Mouse (Mus musculus) kidney, adult 18-20 months (tissue): ENCODE data around the gene Wnt10a.
A peak's percentile ranks its signal among the peaks of the same experiment; 100 is the strongest.
"Not testable (repeated sequence)": the region's sequence is repeated elsewhere in the genome, so short reads cannot be mapped to it uniquely, and the experiment has no call there.

Experiments used
- DNase-seq: peaks from one replicate; pipeline ENCODE4 v3.0.0; 2021

The Wnt10a gene

DNA sequence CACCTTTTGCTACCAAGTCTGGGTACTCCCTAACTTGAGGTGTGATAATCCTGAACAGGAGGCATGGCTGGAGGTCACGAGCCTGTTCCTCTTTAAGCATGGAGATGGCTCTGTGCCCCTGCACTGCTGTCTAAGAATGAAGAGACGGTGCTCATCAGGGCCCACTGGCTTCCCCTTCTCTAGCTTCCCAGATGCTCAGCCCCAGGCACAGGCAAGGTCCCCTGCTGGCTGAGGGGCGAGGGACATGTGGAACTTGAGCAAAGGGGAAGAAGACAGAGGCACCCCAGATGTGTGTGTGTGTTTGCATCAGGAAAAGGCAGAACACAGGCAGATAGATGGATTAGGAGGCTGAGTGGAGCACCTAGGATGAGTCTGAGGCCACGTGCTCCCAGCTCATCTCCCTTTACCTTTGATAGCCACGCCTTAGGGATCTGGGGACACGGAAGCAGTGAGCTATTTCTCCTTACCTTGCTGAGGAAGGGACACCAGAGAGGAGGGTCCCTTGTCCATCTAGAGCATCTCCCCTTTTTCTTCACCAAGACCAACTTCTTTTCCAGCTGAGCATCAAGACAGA, 2.6 kb upstream of the Wnt10a start:
- no peak for DNase-seq

DNA sequence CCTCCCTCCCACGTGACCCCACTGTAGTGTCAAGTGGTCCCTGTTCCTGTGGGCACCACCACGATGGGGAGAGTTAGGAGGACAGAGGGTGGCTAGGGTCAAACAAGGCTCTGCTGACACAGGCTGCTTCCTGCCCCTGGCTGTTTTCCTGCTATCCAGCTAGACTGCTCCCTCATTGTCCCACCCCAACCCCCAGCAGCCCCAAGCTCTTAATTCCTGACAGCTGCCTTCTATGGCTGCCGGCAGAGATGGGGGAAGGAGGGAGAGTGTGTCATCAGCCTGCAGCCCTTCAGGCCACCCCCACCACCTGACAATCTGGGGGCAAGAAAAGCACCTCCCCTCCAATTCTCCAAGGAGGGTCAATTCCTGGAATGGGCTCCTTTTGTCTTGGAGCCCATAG, 1.2 kb upstream of the Wnt10a start:
- no peak for DNase-seq

DNA sequence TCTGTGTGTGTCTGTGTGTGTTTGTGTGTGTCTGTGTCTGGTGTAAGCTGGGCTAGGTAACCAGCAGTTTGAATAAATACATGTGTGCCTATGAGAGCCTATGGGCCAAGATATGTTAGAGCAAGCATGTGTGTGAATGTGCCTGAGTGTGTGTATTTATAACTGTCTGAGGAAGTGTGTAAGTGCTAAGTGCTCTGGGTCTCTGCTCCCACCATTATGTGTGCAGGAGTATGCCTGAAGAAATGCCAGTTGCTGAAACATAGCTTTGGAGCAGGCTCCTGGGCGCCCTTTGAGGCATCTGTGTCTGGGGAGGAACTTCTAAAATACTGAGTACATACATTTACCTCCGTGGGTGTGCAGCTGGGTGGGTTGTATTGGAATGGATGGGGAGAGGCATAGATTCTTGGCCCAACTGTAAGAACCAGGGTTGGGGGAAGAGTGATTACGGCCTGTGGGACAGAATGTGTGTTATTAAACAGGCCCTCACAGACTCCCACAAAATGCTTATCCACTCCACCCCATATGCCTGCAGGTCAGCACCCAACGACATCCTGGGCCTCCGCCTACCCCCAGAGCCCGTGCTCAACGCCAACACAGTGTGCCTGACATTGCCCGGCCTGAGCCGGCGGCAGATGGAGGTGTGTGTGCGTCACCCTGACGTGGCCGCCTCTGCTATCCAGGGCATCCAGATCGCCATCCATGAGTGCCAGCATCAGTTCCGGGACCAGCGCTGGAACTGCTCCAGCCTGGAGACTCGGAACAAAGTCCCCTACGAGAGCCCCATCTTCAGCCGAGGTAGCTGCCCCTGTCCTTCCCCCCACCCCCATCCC, 1.7 kb downstream of the Wnt10a start:
- DNase-seq, result no peak

DNA sequence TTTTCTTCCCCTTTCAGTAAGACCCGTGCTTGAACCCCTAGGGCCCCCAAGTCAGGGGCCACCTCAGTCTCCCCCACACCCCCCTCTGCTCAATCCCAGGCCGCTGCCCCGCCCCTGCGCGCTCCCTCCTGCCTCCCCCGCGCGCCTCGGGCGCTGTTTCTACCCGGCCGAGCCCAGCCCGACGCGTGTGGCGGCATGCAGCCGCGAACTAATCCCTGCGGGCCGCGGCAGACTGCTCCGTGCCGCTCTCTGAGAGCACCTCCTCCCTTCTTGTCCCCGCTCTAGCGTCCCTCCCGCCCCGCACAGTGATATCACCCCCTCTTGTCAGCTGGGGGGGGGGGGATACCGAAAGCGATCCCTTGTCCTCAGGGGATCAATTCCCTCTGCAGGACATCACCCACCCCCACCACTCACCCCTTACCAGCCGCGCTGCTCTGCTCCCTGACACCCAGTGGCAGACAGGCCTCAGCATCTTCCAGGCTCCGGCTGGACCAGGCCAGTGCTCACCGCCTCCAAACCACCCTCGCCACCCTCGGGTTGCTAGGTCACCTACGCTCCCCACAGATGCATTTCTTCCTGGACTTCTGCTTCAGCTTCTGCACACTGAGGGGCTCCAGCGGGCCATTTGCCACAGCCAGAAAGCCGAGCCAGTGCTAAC, 3.3 kb downstream of the Wnt10a start:
- no peak for DNase-seq

DNA sequence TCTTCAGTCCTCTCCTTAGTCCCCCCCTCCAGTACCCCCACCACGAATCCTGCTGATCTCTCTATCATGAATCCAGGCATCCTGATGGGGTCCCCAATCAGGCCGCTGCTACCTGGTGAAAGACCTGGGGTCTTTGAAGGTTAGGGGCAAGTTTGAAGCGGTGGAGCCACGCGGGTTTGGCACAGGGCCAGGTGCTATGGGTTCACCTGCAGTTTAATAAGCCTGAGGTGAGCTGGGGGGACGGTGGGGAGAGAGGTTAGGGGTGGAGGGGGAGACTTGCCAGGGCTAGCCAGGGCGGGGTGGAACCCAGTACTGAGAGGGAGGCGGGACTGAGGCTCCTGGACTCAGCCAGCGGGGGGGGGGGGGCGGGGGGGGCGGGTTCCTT, 3.8 kb downstream of the Wnt10a start:
- no peak for DNase-seq

DNA sequence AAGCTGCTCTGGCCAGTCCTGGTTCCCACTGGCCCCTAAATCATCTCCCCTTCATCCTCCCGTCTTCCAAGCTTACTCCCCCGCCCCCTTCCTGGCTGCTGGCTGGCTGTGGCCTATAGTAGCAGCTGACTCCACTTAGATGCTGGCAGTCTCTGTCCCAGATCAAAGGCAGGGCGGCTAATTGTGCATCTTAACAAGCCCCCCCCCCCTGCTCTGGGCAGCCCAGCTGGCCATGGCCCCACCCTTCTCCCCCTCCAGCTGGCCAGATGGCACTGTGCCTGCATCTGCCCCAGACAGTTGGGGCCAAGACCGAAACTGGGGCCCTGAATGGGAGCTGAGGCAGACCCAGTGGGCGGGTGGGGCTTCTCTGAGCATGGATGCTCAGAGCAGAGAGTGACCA, 6.1 kb downstream of the Wnt10a start:
- DNase-seq, result no peak

DNA sequence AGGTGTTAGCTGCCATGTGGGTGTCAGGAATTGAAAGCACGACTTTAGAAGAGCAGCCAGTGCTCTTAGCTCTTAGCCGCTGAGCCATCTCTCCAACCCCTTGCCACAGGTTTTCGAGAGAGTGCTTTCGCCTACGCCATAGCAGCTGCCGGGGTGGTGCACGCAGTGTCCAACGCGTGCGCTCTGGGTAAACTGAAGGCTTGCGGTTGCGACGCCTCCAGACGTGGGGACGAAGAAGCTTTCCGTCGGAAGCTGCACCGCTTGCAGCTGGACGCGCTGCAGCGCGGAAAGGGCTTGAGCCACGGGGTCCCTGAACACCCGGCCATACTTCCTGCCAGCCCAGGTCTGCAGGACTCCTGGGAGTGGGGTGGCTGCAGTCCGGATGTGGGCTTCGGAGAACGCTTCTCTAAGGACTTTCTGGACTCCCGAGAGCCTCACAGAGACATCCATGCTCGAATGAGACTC, 9.1 kb downstream of the Wnt10a start:
- no peak for DNase-seq

DNA sequence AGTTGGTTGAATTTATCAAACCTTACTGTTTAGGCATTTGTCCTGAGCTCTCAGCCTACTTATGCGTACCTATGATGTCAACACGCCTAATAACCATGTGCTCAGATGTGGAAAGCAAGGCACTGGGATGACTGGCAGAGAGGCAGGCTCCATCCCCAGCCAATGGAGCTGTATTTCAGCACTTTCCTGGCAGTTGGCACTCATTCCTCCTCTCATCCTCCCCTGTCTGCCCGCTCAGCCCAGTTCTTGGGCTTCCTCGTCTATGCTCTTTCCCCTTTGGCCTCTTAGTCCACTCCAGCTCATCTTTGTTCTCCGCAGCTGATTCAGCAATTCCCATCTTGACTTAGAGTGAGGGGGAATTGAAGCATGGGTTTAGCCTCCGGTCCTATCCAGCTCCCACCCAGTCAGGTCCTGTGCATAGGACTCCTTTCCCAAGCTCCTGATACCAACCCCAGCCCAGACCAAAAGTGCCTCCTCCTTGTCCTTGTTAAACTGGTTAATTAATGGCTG, 10.4 kb downstream of the Wnt10a start:
- no peak for DNase-seq

DNA sequence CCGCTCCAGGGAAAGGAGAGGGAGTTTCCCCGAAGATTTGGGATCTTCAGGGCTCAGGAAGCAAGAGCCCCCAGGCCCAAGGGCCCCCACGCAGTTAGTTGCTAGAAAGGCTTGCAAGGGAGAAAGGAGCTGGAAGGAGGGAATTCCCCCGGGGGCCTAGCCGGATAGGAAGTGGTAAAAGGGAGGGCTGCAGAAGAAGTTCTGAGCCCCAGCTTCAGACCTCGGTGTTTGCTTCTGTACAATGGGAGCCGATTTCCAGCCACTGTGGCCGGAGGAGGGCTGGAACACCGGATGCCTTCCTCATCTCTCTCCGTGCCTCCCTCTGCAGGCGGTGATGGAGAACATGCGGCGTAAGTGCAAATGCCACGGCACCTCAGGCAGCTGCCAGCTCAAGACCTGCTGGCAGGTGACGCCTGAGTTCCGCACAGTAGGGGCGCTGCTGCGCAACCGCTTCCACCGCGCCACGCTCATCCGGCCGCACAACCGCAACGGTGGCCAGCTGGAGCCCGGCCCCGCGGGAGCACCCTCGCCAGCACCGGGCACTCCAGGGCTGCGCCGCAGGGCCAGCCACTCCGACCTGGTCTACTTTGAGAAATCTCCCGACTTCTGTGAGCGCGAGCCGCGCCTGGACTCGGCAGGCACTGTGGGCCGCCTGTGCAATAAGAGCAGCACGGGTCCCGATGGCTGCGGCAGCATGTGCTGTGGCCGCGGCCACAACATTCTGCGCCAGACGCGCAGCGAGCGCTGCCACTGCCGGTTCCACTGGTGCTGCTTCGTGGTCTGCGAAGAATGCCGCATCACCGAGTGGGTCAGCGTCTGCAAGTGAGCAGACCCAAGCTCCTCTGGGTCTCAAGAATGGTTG, 11.7 kb downstream of the Wnt10a start:
- peak; percentile 87 for DNase-seq

DNA sequence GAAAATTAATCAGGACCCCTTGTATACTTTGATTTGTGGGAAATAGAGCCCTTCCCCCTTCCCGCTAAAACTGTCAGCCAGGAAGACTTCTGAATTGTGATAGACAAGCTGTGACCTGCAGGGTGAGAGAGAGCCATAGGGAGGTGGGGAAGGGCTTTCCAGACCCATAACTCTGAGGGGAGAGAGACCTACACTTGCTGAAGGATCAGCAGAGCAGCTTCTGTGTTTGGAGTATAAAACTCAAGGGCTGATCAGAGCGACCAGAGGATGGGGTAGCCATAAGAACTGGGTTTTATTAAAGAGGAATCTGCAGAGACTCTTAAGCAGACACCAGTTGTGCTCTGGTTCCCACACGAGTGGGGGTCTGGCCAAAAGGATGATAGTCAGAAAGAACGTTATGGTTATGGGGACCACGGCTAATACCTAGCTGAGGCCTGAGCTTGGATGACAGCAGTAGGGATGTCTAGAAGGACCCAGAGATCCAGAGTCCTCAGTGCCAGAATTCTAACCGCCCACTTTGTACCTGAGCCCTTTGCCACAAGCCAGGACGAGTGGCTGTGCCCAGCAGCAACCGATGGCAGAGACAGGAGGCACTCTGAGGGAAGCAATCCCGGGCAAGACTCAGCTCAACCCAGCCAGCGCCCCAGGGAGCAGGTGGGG, 13.0 kb downstream of the Wnt10a start:
- no peak for DNase-seq

DNA sequence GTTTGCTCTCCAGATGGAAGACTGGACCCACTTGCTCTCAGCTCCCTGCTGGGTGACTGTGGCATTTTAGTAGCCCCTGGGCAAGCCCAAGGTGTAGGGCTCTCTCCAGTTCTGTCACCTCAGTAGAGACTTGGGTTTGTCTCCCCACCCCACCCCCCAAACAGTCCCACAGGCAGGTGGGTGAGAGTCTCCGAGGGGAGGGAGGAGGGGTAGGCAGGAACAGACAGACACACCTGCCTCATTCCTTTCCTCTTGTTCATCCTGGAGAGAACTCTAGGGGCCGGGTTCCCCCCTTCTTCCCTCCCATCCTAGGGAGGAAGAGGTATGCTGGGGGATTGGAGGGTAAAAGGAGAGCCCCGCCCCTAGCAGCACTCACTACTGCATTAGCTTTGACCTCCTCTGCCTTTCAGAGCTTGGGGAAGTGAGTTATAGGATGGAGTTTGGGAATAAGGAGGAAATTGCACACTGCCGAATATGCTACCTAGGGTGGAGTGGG, 14.1 kb downstream of the Wnt10a start:
- no peak for DNase-seq

DNA sequence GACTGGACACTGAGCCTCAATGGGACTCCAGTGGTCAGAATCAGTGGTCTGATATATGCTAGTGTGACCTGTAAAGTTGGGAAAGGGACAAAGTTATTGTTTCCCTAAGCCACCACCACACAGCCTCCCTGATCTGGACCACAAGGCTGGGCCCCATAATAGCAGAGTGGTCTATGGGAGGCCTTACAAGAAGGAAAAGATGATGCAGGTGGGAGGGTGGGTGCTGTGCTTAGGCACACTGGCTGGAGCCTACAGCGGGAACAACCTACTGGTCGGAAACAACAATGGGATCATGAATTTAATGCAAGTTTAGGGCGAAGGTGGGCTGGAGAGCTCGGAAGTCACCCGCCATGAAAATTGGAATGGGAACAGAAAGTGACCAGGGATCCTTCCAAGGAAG, 14.5 kb downstream of the Wnt10a start:
- DNase-seq, result no peak

DNA sequence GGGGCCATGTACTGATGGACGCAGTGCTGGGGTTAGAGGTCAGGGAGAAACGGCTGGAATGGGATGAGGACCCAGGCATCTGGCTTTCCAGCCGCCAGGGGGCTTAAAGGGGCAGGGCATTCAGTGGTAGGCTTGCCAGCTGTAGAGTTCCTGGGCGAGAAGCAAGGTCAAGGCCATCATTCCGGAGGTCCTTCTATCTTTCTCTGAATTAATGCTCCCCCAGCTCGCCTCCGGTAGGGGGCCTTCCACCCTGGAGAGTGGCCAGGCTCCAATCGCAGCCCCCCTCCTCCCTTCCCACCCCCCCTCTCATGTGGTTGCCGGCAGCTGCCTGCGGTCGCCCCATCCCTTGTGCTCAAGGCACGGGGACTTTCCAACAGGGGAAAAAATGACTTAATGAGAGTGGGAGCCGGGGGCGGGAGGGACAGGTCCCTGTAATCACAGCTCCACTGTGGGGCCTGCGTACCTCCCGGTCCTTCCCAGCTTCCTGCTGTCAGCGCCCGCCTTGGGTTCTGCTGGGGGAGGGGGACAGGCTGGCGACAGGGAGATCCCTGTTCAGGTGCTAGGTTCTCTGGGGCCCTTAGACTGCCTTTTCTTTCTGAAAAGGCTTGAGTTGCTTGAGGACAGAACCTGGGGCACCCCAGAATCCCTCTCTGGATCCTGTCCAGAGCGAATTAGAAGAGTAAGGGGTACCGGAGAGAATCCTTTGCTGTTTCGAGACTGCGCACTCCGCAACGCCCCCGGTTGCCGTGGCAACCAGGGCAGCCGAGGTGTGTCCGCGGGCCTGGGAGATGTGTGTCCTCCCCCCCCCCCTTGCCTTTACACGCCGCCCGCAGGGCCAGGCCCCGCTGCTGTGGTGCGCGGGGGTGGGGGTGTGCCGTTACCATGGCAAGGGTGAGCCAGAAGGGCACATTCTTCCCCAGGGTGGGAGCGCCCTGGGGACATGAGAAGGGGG, 15.3 kb downstream of the Wnt10a start:
- no peak for DNase-seq

DNA sequence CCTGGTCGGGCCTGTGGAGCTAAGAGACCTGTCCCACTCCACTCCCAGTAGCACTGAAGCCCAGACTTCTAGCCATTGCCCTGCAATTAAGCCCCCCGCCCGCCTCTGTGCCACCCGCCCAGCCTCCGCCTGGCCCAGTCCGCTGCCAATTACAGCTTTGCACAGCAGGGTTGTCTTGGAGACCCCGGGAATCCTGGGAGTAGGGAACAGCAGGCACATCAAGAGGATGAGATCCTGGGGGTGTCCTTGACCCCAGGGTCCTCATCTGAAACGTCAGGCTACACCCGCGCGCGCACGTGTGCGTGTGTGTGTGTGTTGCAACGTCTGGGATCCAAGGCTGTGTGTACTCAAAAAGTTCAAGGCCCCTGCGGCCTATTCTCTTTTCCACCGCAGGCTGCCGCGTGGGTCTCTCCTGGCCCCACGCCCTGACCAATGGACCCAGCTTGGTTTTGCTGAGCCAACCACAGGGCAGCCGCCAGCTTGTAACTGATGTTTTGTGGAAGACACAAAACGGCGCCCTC, 16.3 kb downstream of the Wnt10a start:
- no peak for DNase-seq

DNA sequence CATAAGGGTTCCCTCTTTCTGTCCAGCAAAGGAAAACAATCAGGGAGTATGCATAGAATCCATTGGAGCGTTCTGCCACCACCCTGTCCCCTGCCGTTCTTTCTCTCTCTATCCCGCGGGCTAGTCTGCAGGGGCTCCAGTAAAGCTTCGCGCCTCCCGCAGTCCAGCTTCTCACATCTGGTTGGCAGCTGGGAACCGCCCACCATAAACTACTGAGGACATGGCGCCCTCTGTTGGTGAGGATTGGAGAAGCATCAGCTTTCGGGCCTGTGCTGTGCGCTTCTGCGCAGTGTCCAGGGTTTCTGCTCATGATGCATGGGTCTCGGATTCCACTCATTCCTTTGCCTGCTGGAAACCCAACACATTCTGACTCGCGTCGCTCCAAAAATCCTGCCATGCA, 16.8 kb downstream of the Wnt10a start:
- DNase-seq, result peak; percentile 94

DNA sequence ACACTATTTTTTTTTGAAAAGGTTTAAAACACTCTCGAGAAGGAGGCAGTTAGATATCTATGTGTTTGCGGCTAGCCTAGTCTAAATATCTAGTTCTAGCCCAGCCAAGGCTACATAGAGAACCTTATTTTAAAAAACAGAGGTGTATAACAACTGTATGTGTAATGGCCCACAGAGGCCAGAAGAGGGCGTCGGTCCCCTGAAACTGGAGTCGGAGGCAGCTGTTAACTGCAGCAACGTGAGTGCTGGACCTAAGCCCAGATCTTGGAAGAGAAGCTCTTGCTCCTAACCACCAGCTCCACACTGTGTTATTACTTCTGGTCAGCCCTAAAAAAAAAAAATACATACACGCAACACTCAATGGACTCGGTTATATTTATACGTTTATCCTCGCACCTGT, 17.7 kb downstream of the Wnt10a start:
- DNase-seq, result no peak

DNA sequence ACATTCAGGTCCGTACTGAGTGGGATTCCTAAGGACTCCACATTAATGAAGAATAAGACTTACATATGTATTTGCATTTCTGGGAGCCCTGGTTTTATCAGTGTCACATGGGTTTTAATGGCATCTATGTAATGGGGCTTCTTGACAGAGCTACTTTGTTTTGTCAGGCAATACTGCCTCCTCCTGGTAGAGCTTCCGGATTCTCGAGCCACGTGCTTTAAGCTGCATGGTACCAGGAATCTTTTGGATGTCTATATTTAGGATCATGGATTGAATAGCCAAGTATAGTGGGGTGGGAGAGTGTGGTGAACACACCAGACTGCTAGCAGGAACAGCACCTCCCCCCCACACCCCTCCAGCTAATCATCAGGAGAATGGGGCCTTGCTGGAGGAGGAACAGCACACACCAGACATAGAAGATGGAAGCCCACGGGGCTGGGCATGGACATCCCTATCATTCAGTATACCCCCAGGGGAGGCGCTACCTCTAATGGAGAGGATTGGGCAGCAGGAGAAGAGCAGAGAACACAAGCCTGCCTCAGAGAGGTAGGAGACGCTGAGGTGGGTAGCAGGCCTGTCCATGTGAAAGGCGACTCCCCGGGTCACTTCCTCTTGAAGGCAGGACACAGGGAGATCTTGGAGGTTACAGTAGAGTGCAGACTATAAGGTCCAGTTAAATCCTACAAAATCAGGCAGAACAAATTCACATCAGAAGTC, 23.8 kb downstream of the Wnt10a start:
- DNase-seq, result no peak

DNA sequence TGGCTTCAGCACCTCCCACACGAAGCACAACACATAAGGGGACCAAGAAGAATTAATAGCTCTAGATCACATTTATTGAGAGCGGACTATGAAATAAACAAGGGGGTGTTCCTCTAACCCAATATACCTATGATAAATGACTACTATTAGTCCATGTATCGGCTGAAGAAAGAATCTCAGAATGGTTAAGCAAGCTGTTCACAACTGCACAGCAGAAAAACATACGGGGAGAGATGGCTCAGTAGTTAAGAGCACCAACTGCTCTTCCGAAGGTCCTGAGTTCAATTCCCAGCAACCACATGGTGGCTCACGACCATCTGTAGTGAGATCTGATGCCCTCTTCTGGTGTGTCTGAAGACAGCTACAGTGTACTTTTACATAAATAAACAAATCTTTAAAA, 24.6 kb downstream of the Wnt10a start:
- DNase-seq, result not testable (repeated sequence)

DNA sequence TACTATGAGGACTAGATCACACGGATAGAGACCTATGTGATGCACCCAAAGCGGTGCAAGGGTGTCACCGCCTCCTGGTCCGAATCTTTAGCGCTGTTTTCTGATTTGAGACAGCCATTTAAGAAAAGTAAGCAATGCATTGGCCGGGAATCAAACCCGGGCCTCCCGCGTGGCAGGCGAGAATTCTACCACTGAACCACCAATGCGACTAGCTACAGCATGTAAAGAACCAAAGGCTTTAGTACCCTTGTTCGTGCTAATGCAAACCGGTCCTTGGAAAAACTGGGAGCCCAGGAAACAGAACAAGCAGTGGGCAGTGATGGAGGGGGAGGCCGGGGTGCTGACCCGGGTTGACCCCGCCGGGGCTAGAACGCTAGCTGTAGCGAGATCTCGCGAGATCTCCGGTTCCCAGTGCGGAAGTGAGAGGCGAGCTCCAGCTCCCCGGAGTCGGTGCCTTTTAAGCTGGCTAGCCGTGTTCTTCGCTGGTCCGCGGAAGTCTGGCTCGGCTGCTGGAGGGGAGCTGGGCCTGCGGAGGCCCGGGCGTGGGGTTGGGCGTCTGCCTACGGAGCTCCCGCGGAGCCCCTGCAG, 25.4 kb downstream of the Wnt10a start:
- DNase-seq, result peak; percentile 90

DNA sequence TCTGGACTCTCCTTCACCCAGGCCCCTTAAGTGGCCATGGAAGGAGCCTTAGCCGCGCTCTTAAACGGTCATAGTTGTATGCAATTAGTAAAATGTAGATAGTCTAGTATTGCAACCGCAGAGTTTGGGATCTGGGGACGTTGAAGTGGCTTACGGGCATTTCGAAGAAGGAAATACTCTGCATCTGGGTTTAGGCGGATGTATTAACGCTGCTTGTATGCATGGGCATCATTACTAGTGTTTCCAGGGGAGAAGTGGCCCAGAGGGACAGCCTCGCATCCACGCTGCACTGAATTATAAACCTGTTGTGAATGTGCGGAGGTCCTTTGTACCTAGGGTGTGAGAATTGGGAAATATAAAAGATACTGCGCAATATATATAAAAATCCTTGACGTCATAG, 25.9 kb downstream of the Wnt10a start:
- DNase-seq, result no peak
